Mouse (Mus musculus): ENCODE results near the gene C2cd5. TPM values are rescaled to one million over a fixed set of nuclear protein-coding genes. Genes with fewer than 3 reads are reported as not detected.

The C2cd5 gene
- polyA plus RNA-seq, 3 experiments from 2014 or later, result 50.1 to 82.6 (median 80.9) TPM

GRCm38 (mm10) chr6:143070736-143071135, 29.2 kb downstream of the C2cd5 start:
- ATAC-seq, result no peak

DNA sequence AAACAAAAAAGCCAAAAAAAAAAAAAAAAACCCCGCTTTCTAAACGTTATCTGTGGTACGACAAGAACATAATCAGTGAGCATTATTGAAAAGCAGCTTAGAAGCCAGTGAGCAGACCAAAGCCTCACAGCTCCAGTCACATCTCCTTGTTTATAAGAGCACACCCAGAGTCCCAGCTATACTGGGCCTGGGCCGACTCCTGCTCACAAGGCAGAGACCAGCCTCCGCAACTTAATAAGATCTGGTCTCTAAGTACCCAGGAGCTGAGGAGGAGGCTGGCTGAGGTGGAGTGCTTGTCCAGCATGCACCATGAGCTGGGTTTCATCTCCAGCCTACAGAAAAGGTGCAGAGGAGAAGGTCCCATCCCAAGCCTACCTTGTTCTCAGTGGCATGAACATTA, 29.9 kb downstream of the C2cd5 start:
- no peak for ATAC-seq

- ATAC-seq, result no peak
Measured at GRCm38 (mm10) chr6:143069606-143070005, 30.3 kb downstream of the C2cd5 start.

- ATAC-seq, result peak; percentile 82
Measured at GRCm38 (mm10) chr6:143068181-143068915, 31.6 kb downstream of the C2cd5 start.

DNA sequence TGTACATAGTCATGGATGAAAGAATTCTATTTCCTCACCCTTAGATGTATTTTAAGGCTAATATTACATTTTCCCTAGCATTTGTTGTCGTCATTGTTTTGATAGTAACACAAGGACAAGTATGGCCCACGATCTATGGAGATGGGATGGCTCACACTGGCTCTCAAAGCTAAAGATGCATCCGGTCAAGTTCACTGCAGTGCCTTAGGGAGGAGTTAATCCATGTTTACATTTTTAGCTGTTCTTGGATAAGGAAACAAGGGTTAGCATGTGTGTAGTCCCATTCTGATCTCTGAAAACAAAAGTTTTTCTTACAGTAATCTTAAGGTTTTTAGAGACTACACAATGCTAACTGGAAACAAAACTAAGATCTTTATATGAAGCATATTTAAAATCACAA, 32.3 kb downstream of the C2cd5 start:
- ATAC-seq, result no peak

GRCm38 (mm10) chr6:143066859-143067258, 33.1 kb downstream of the C2cd5 start:
- peak; percentile 73 for ATAC-seq

DNA sequence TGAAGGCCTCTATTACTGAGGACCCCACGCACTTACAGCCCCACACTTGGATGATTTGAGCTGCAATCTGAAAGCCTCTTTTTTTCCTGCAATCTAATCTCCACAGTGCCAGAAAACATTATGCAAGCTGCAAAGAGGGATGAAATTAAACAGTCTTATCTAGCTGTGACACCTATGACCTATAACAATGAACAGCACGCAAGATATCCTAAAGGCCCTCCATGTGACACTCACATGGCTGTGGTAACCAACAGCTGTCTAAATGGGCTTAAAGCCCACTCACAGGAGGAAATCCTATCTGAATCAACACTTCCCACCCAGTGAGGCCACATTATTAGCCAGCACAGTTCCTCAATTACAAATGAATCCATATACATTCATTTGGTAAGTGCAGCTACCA, 35.9 kb downstream of the C2cd5 start:
- ATAC-seq, result no peak

GRCm38 (mm10) chr6:143057601-143058000, 42.3 kb downstream of the C2cd5 start:
- no peak for ATAC-seq

DNA sequence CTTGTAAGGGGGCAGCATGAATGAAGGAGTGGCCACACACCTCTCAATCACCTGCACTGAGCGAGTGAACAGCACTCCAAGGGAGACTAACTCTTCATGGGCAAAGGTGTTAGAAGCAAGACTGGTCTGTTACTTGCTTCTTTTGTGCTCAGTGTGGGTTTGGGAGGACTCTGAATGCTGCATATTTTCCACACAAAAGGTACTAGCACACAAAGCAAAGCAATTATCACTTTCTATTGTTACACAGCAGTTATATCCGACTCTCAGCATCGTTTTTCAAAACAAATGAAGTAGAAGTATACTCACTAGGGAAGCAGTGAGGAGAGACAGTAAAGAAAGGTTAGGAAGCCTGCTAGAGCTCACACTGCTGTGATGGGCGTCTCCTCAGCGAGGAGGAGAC, 48.4 kb downstream of the C2cd5 start:
- no peak for ATAC-seq

DNA sequence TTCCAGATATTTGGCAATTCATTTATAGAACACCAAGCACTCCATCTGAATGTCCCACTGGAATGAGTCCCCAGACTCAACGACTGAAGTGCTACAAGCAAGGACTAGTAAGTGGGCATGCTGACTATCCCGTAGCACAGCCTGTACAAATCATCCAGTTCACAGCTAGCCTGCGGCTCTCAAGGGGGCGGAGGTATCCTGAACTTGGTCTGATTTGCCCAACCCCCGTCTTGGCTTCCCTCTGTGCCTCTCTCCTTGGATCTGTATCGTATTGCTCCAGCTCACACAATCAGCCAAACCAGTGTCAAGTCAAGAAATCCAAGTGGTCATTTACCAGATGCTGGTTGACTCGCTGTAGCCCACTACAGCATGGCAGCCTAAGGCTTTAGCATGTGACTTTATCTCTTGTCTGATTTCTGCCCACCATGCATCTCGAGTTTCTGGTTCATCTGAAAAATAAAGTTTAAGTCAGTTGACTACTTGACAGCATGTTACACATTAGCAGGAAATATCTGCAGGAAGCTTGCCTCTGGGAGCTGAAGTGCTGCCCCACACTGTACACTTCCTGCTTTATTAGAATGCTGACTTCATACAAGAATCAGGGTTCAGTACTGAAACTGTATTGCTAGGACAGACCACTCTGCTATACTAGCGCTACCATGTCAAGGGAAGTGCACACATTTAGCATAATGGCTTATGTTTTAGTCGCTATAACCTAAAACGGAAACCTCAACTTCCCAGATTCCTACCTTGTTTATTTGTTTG, 50.0 kb downstream of the C2cd5 start:
- ATAC-seq, result no peak

- ATAC-seq, result no peak
Measured at GRCm38 (mm10) chr6:143049117-143049516, 50.8 kb downstream of the C2cd5 start.

DNA sequence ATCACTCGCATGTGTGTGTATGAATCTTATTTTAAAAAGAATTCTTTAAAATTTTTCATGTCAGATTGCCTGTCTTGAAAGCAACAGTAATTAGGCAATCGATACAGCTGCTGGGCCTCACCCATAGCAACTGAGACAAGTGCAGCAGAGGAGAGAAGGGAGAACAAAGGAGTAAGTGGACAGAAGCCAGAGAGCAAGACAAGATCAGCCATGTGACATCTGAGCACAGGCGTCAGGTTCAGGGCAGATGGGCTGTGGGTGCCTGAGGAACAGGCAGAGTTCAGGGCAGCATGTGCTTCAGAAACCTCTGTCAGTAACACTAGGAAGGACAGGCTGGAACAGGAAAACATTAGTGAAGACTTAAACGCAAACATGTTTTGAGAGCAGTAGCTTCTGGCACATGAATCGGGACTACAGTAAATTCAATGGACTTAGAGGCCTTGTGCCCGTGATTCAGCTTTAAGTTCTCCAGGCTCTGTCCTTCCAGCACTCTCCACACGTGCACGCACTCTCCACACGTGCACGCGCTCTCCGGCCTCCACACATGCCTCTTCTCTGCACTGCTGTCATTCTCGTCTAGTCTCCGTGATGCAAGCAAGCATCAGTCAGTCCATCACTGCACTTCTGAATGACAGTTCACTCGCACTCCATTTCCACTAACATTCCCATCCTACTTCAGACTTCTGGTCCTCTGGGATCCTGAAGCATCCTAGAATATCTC, 52.2 kb downstream of the C2cd5 start:
- ATAC-seq, result no peak

DNA sequence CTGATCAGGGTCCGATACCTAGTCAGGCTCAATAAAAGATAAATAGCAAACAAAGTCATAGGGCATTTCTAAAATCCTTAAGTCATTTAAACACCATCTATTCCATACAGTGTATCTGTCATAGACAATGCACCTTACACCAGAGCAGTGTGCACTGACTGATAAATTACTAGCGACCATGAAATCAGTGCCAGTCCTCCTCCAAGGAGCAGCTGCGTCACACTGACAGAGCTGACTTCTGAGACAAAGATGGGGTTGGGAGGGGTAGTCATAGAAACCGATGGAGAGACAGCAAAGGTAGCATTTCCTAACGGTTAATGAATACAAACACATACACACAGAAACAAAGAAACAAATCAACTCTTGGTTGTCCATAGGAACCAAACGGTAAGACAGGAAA, 58.4 kb downstream of the C2cd5 start:
- no peak for ATAC-seq

DNA sequence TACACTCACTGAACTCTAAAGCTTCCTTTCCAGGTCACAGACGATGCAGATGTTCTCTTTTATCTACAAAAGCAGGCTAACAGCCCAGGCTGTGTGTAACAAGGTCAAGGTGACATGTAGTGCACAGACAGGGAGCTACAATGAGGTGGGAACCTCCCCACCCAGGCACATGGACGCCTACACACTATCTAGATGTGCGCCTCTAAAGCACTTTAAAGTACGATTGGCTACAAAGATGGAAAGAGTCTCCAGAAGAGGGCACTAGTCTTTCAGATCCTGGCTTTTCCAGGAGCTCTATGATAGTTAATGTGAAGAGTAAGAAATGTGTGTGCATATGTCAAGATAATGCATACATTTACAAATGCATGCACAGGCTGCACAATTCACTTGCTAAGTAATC, 64.7 kb downstream of the C2cd5 start:
- ATAC-seq, result peak; percentile 72

- ATAC-seq, result no peak
Measured at GRCm38 (mm10) chr6:143034503-143034902, 65.4 kb downstream of the C2cd5 start.

- ATAC-seq, result no peak
Measured at GRCm38 (mm10) chr6:143030521-143030920, 69.4 kb downstream of the C2cd5 start.

DNA sequence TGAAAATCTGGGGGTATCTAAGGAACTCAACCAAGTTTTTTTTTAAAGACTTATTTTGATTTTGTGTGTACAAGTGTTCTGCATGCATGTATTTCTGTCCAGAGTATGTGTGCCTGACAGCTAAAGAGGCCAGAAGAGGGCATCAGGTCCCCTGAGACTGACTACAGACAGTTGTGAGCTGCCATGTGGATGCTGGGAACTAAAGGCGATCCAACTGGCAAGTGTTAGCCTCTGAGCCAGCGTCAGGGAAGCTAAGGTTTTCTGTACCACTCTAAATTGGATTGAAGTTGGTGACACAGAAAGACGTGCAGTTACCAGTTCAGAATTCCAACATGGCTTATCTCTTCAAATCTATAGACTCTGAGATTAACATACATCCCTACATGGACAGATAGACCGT, 72.0 kb downstream of the C2cd5 start:
- no peak for ATAC-seq

DNA sequence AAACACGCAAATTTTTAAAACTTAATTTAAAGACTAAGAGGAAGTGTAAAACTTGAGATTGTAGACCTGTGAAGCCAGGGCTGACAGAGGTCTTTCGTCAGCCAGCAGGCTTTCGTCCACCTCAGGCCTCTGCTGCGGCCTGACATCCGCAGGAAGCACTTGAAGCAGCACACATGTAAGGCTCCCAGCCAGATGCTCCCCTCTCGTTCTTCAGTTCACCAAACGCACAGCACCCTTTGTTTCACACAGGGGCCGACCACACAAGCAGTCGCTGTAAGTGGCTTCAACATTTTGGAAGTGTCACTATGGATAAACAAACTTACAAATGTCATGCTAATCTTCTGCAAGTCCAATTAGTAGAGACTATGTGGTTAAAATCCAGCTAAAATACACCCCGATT, 72.5 kb downstream of the C2cd5 start:
- ATAC-seq, result no peak

- ATAC-seq, result no peak
Measured at GRCm38 (mm10) chr6:143023691-143024090, 76.2 kb downstream of the C2cd5 start.

DNA sequence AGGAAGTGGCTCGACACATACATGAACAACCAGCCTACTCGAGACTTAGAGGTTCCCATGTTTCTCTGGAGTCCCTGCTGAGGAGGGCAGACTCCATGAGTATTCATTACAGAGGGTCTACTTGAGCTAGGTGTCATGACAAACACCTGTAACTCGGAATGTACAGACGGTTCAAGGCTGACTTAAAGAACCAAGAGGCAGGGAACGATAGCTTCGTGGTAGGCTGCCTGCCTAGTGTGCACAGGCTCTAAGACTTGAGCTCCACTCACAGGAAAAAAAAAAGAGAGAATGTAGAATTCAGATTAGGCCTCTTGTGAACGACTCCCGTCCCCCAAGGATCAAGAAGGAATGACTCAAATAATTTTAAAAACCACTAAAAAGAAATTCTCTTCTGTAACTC, 78.2 kb downstream of the C2cd5 start:
- ATAC-seq, result no peak

DNA sequence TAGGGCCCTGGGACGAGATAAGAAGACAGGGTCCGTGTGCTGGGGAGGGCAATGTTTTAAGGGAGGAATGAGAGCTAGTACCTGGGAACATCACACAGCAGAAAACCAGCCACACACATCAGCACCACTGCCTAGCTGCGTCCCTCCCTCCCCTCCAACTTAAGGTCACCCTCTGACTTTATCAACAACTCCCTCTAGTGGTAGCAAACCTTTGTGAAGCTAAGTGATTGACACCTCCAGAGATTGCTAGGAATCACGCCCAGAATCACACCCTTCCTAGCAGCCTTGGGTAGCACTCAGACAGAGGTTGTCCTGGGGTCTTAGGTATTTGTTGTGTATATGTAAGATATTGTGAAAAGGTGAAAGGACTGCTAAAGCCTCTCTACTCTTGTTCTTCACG, 79.3 kb downstream of the C2cd5 start:
- ATAC-seq, result no peak

DNA sequence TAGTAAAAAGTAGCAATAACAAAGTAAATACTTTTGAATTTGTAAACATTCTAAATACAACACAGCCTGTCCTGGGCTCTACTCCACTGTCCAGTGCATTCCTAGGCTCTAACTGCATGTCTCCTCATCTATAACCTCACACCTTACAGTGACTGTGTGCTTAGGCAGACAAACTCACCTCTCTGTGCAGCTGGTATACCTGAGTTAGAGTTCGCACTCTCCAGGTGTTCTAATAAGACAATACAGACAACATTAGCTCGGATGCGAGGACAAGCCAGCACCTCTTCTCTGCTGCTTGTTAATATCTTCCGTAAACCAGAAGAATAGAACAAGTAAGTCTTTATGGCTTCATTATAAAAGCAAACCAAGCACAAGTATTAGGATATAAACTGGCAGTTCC, 79.8 kb downstream of the C2cd5 start:
- ATAC-seq, result no peak

- ATAC-seq, result no peak
Measured at GRCm38 (mm10) chr6:143012513-143013215, 87.3 kb downstream of the C2cd5 start.

Measured in inflammation-experienced regulatory T-cells, adult 6 months (primary cell).